Mouse (Mus musculus) heart, embryonic 10.5 days (tissue): ENCODE data around the gene Ehd2. TPM values are rescaled to one million over a fixed set of nuclear protein-coding genes. Genes with fewer than 3 reads are reported as not detected.

Experiments used
- DNase-seq: peaks from one replicate; pipeline ENCODE4 v3.0.0-alpha.2; 2017; ENCODE audit warnings: low spot score
- H3K27ac ChIP-seq: fragments of 300-500 bp; sonication (generic); 2 replicates; pipeline ENCODE4 v1.5.1; 2016; ENCODE audit warnings: mild to moderate bottlenecking
- H3K27me3 ChIP-seq: fragments of 300-500 bp; sonication (generic); 2 replicates; pipeline ENCODE4 v1.6.1; 2016; ENCODE audit warnings: mild to moderate bottlenecking; ENCODE audit not compliant: poor library complexity, insufficient read depth, severe bottlenecking
- H3K36me3 ChIP-seq: fragments of 300-500 bp; sonication (generic); 2 replicates; pipeline ENCODE4 v1.6.1; 2016; ENCODE audit warnings: mild to moderate bottlenecking, moderate library complexity
- H3K4me1 ChIP-seq: fragments of 300-500 bp; sonication (generic); 2 replicates; pipeline ENCODE4 v1.6.1; 2016; ENCODE audit warnings: mild to moderate bottlenecking
- H3K4me3 ChIP-seq: fragments of 300-500 bp; sonication (generic); 2 replicates; pipeline ENCODE4 v1.5.1; 2016; ENCODE audit warnings: mild to moderate bottlenecking, moderate library complexity
- H3K9me3 ChIP-seq: fragments of 300-500 bp; sonication (generic); 2 replicates; pipeline ENCODE4 v1.6.1; 2016; ENCODE audit warnings: mild to moderate bottlenecking, moderate library complexity
- WGBS: fragments of 180-500 bp; shearing (Covaris S2); methylation state at CpG from one replicate; pipeline ENCODE4 v1.1.7; 2016; 5-methylcytosine and 5-hydroxymethylcytosine counted together
- polyA plus RNA-seq: library from polyadenylated mRNA; unstranded; fragments of >200 nt; fragmentation: Nextera tagmentation; extraction: Ambion mirVana; gene quantifications from 2 replicates; pipeline ENCODE4 v1.2.1, GENCODE M21; 2016

The Ehd2 gene
- polyA plus RNA-seq, 1 experiment from 2014 or later = 22.1 TPM

- WGBS = 88% methylated on average over 8 of the region's 8 CpGs
- H3K4me1 ChIP-seq = peaks cover 24% of the 10 kb centered on the region
- peaks cover 34% of the 10 kb centered on the region for H3K36me3 ChIP-seq
- no peaks in the 10 kb centered on the region for H3K9me3 ChIP-seq
- no peak overlapping the region for H3K4me3 ChIP-seq
- no peak overlapping the region for H3K27ac ChIP-seq
- no peaks in the 10 kb centered on the region for H3K27me3 ChIP-seq
- no peak for DNase-seq
Measured at GRCm38 (mm10) chr7:15968322-15968721, 955 bp upstream of the Ehd2 start.

- peaks cover 15% of the 10 kb centered on the region for H3K36me3 ChIP-seq
- WGBS = 53% methylated on average over 3 of the region's 3 CpGs
- H3K27ac ChIP-seq = no peak overlapping the region
- H3K9me3 ChIP-seq = no peaks in the 10 kb centered on the region
- DNase-seq = no peak
- H3K4me3 ChIP-seq = peak overlapping the region; percentile 56
- peaks cover 42% of the 10 kb centered on the region for H3K4me1 ChIP-seq
- no peaks in the 10 kb centered on the region for H3K27me3 ChIP-seq
Measured at GRCm38 (mm10) chr7:15966489-15966888, 878 bp downstream of the Ehd2 start.

DNA sequence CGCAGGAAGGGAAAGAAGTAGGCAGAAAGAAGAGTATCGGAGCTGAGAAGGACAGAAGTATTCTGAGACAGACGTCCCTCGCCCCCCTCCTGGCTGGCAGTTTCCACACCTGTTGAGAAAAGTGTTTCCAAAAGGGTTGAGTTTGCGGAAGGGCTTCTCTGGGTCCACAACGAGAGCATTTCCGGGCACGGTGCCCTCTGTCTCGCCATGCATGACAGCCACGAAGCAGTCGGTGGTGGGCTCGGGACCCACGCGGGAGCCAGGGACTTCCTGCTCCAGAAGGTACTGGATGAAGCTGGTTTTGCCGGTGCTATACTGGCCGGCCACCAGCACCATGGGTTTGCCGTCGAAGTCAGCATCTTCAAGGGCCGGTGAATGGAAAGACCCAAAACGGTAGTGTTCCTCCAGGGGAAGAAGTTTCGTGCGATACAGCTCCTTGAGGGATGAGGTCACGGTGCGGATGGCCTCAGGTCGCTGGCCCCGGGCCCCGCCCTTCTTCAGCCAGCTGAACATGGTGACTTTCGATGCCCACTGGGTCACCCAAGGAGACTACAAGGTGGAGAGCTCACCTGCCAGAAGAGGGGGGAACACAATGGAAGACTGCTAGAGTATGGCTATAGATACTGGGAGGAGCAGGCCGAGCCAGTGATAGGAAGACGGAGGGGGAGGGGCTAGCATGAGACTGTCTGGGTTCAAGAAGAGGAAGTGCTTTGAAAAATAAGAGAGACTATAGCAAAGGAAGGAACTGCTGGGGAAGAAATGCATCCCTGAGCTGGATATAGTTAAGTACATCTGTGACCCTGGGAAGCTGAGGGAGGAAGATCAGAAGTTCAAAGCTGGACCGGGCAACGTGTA is 3.3 kb downstream of the Ehd2 start:
- no peak for DNase-seq
- no peaks in the 10 kb centered on the region for H3K27me3 ChIP-seq
- H3K9me3 ChIP-seq = no peaks in the 10 kb centered on the region
- H3K4me1 ChIP-seq = peaks cover 52% of the 10 kb centered on the region
- 0 out of 2 replicates have a peak, but pooled peaks cover 5% of the 10 kb centered on the region for H3K36me3 ChIP-seq
- H3K4me3 ChIP-seq = no peak overlapping the region
- WGBS = 76% methylated on average over 32 of the region's 32 CpGs
- peak overlapping the region; percentile 24; the same call in 1 of the 2 replicates for H3K27ac ChIP-seq

DNA sequence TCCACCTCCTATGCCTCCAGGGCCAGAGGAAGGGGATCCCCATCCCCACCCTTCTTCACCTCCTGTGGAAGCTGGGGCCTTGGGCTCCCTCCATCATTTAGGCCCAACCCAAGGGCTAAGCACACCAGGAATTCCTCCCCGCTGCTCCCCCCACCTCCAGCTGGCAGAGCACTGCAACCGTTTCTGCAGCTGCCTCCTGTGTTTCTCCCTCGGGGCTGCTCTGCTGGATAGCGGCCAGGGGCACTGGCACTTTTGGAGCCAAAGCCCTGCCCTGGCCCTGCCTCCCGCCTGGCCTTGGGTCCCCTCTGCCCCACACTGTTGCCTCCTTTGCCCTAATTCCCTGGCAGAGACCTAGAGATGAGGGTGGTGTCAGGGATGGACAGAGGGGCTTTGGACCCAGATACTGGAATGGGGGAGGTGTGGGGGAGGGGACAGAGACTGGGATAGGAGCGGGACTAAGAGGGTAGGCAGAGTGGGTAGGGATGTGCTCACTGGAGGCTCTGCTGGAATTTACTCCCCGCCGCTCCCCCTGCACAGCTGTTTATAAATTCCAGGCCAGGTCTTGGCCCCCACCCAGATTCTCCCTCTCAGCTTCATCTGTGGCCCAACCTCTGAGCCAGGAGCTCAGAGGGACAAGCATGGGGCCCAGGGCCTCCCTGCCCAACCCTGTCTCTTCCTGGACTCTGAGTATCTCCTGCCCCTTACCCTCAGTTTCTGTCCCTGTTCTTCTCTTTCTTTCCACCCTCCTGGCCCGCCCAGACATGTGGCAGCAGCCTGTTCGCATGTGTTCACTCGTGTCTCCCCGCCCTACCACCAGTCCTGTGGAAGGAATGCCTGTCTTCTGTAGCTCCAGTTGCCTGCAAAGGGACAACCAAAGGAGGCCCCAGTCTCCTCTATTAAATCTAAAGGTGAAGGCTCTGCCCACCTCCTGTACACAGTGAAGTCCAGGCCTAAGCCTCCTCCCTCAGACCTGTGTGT is 4.8 kb downstream of the Ehd2 start:
- peaks cover 16% of the 10 kb centered on the region; the same call in 1 of the 2 replicates for H3K36me3 ChIP-seq
- peak overlapping the region; percentile 65 for H3K27ac ChIP-seq
- no peaks in the 10 kb centered on the region for H3K27me3 ChIP-seq
- 25% methylated on average over 12 of the region's 12 CpGs for WGBS
- peak overlapping the region; percentile 20; the same call in 1 of the 2 replicates for H3K4me3 ChIP-seq
- H3K9me3 ChIP-seq = no peaks in the 10 kb centered on the region
- peaks cover 52% of the 10 kb centered on the region for H3K4me1 ChIP-seq
- no peak for DNase-seq

GRCm38 (mm10) chr7:15961798-15962197 is 5.6 kb downstream of the Ehd2 start:
- 86% methylated on average over 7 of the region's 7 CpGs for WGBS
- H3K27ac ChIP-seq = peak overlapping the region; percentile 65; the same call in 1 of the 2 replicates

DNA sequence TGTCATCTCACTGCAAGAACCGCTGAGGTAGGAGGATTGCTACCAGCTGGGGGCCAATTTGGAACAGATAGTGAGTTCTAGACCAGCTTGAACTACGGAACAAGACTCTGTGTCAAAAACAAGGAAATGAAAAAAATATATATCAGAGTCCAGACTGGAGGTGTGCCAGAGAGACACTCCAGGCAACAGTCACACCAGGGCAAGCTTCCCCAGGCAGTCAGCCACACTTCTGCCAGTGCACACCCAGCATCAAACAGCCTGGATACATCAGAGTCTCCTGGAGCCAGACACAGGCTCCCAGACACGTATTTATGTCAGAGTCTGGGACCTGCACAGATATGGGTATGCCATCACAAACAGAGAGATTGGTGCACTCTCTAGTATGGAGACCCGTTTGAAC is 6.1 kb downstream of the Ehd2 start:
- no peaks in the 10 kb centered on the region for H3K27me3 ChIP-seq
- DNase-seq = no peak
- no peaks in the 10 kb centered on the region for H3K9me3 ChIP-seq
- H3K36me3 ChIP-seq = peaks cover 28% of the 10 kb centered on the region
- peaks cover 44% of the 10 kb centered on the region for H3K4me1 ChIP-seq
- no peak overlapping the region for H3K27ac ChIP-seq
- H3K4me3 ChIP-seq = no peak overlapping the region
- WGBS = 57% methylated on average over 4 of the region's 4 CpGs

More at GRCm38 (mm10) chr7:15961798-15962197, 5.6 kb downstream of the Ehd2 start:
- Histone ChIP-seq H3K27me3 (no peaks in the 10 kb centered on the region), H3K4me3 (no peak overlapping the region), H3K36me3 (peaks cover 24% of the 10 kb centered on the region), H3K9me3 (no peaks in the 10 kb centered on the region), H3K4me1 (peaks cover 44% of the 10 kb centered on the region)
- DNase-seq = no peak

DNA sequence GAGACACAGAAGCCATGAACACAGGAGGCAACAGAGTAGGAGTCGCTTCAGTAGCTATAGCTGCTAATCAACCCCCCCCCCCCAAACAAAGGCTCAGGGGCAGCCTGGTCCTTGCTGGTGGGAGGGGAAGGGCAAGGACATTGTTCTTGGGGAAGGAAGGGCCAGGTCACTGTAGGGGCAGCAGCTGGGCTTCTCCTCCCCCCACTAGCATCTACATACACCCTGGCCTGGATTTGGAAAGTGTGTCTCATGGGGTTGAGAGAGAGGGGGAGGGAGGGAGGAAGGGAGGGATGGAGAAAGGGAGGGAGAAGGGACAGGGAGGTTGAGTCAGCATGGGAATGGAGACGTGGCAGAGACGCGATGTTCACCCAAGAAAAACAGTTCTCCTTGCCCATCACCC is 6.7 kb downstream of the Ehd2 start:
- H3K27me3 ChIP-seq = no peaks in the 10 kb centered on the region
- no peak for DNase-seq
- WGBS = 45% methylated on average over 4 of the region's 4 CpGs
- no peaks in the 10 kb centered on the region for H3K9me3 ChIP-seq
- peaks cover 28% of the 10 kb centered on the region for H3K36me3 ChIP-seq
- H3K27ac ChIP-seq = no peak overlapping the region
- no peak overlapping the region for H3K4me3 ChIP-seq
- H3K4me1 ChIP-seq = peaks cover 48% of the 10 kb centered on the region

GRCm38 (mm10) chr7:15956143-15956542 is 11.2 kb downstream of the Ehd2 start:
- peak overlapping the region; percentile 73; the same call in 1 of the 2 replicates for H3K27ac ChIP-seq

GRCm38 (mm10) chr7:15955509-15955908 is 11.9 kb downstream of the Ehd2 start:
- Histone ChIP-seq H3K9me3 (0 out of 2 replicates have a peak, but pooled peaks cover 4% of the 10 kb centered on the region), H3K4me1 (peaks cover 24% of the 10 kb centered on the region), H3K27me3 (no peaks in the 10 kb centered on the region), H3K36me3 (peaks cover 42% of the 10 kb centered on the region), H3K27ac (peak overlapping the region; percentile 73), H3K4me3 (peak overlapping the region; percentile 55)
- DNase-seq = no peak
- WGBS = 14% methylated on average over 7 of the region's 7 CpGs

More at GRCm38 (mm10) chr7:15956143-15956542, 11.2 kb downstream of the Ehd2 start:
- no peak for DNase-seq
- Histone ChIP-seq H3K36me3 (peaks cover 42% of the 10 kb centered on the region), H3K4me1 (peaks cover 30% of the 10 kb centered on the region), H3K27me3 (no peaks in the 10 kb centered on the region), H3K4me3 (no peak overlapping the region), H3K9me3 (0 out of 2 replicates have a peak, but pooled peaks cover 4% of the 10 kb centered on the region)
- WGBS = 59% methylated on average over 5 of the region's 5 CpGs

DNA sequence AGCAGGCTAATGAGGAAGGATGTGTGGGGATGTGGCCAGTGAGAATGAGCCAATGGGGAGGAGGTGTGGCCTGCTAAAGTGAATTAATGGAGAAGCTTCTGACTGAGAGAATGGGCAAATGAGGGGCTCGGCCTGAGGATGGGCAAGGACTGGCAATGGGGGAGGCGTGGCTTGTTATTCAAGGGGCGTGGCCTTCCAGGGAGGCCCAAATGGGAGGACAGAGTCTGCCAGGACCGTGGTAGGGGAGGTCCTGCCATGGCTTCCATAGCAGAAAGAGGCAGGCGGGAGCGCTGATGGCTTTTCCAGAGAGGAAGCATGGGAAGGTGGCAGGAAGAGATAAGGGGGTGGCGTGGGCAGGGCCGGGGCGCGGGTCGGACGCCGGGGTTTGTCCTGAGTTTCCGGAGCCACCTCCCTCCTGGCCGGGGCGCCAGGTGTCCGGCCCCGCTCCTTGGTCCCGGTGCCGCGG is 12.4 kb downstream of the Ehd2 start:
- Histone ChIP-seq H3K27me3 (no peaks in the 10 kb centered on the region), H3K27ac (peak overlapping the region; percentile 73), H3K9me3 (0 out of 2 replicates have a peak, but pooled peaks cover 4% of the 10 kb centered on the region), H3K36me3 (peaks cover 47% of the 10 kb centered on the region), H3K4me1 (peaks cover 23% of the 10 kb centered on the region), H3K4me3 (peak overlapping the region; percentile 55)
- peak; percentile 87 for DNase-seq
- 2% methylated on average over 21 of the region's 21 CpGs for WGBS

DNA sequence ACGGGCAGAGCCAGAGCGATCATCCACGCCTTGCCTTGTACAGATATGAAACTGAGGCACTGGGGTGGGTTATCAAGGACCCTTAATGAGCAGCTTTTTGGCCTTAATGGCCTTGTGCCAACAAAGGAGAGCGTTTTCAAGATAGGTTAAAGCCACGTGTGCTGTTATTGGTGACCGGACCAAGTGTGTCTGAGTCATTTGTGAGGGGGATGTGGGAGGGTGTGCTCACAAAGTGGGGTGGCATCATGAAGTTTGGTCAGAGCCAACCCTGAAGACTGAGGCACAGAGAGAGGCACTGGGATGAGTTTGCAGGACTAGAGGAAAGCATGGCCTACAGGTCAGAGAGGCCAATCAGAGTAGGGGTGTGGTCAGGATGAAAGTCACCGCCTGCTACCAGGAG is 12.9 kb downstream of the Ehd2 start:
- 80% methylated on average over 7 of the region's 7 CpGs for WGBS
- H3K27ac ChIP-seq = 0 out of 2 replicates have a peak overlapping the region, but pooled peaks have one; percentile 73
- H3K36me3 ChIP-seq = peaks cover 46% of the 10 kb centered on the region
- H3K4me1 ChIP-seq = peaks cover 23% of the 10 kb centered on the region
- H3K9me3 ChIP-seq = 0 out of 2 replicates have a peak, but pooled peaks cover 4% of the 10 kb centered on the region
- H3K27me3 ChIP-seq = no peaks in the 10 kb centered on the region
- H3K4me3 ChIP-seq = no peak overlapping the region
- no peak for DNase-seq

DNA sequence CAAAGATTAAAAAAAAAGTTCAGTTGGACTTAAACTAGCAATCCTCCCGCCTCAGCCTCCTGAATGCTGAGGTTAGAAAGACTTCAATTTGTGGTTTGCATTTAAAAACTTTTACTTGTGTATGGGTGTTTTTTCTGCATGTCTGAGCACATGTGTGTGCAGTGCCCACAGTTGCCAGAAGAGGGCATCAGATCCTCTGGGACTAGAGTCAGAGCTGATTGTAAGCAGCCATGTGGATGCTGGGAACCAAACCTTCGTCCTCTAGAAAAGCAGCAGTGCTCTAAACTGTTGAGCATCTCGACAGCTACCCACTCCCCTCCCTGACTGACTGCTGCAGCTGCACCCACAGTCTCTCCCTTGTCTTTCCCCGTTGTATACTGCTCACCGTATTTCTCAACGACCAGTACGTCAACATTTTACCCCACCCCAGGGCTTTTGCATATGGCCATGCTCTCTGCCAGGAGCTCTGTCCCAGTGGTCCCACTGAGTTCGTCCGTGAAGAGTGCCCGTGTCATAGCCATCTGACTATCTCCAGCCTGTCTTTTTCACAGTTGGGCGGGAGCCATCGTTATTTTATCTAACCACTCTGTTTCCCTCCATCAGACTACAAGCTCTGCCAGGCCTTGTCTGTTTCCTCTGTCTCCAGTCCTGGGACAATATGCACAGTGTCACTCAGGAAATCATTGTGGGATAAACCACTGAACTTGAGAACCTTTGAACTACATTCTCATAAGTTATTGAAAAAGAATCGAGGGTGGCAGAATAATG is 13.9 kb downstream of the Ehd2 start:
- Histone ChIP-seq H3K4me3 (no peak overlapping the region), H3K27me3 (no peaks in the 10 kb centered on the region), H3K9me3 (0 out of 2 replicates have a peak, but pooled peaks cover 4% of the 10 kb centered on the region), H3K27ac (no peak overlapping the region), H3K4me1 (peaks cover 27% of the 10 kb centered on the region), H3K36me3 (peaks cover 40% of the 10 kb centered on the region)
- no peak for DNase-seq
- 84% methylated on average over 13 of the region's 13 CpGs for WGBS
